Mouse (Mus musculus): ENCODE data around the gene Dnm3. TPM values are rescaled to one million over a fixed set of nuclear protein-coding genes. Genes with fewer than 3 reads are reported as not detected.

The Dnm3 gene
- polyA plus RNA-seq, 1 experiment from 2014 or later, result 30.4 TPM

DNA sequence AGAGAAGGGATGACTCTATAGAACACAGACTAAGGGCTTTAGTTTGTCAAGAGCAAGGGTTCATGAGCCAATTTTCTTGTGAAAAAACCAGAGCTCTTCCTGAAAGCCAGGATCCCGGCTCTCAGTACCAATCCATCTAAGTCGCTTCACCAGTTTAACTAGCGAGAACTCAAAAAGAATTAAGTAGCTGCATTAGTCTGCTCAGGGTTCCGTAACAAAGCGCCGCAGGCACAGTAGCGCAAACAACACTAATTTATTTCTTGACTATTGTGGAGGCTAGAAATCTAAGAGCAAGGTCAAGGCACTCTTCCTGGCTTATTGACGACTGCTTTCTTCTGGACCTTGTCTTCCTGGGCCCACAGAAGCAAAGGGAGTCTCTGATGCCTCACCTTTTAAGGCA, 14.2 kb downstream of the Dnm3 start:
- Histone ChIP-seq H3K4me3 (no peak overlapping the region), H3K4me2 (replicated peaks) (no peak overlapping the region), H3K27ac (replicated peaks) (no peak overlapping the region), H3K4me1 (no peaks in the 10 kb centered on the region), H3K36me3 (no peaks in the 10 kb centered on the region), H3K9ac (replicated peaks) (no peak overlapping the region), H3K27me3 (no peaks in the 10 kb centered on the region), H3K9me3 (no peaks in the 10 kb centered on the region)
- ATAC-seq (replicated peaks), result no peak
- 87% methylated on average over 8 of the region's 8 CpGs for WGBS

DNA sequence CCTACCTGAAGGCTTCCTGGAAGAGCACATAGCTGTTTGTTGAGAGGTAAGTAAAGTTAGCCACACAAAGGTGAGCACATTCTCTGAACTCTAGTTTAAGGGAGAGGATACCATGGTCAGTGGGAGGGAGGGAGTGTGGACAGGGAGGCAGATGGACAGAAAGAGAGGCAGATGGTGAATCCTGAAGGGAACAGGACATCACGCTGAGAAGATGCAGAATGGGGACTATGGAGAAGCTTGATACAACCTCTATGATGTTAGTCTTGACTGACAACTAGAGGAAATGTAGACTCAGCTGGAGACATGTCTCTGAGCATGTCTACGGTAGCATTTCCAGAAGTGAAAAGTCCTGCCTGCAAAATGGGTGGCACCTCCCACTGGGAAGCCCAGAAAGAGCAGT, 19.1 kb downstream of the Dnm3 start:
- H3K27ac ChIP-seq (replicated peaks), result no peak overlapping the region
- H3K9me3 ChIP-seq, result no peaks in the 10 kb centered on the region
- H3K36me3 ChIP-seq, result no peaks in the 10 kb centered on the region
- WGBS, result 88% methylated on average over 2 of the region's 2 CpGs
- ATAC-seq (replicated peaks), result no peak
- H3K4me3 ChIP-seq, result no peak overlapping the region
- H3K4me1 ChIP-seq, result peaks cover 1% of the 10 kb centered on the region; the same call in 1 of the 2 replicates
- H3K9ac ChIP-seq (replicated peaks), result no peak overlapping the region
- no peaks in the 10 kb centered on the region for H3K27me3 ChIP-seq
- no peak overlapping the region for H3K4me2 ChIP-seq (replicated peaks)

DNA sequence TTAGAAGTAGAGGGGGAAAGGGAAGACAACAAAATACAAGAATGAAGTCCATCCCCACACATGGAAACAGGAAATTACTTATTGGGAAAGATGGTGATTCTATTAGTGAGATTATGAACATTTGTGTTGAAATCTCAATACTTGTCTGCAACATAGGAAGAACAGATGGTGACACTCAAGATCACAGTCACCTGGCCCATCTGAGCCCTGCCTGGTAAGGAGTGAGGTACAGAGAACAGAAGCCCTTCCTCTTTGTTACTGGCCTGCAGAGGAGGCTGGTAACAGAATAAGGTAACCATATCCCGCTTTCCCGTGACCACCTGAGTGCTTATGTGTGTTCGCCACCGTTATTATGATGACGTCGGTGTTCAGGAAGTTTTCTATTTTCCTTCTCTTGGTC, 21.0 kb downstream of the Dnm3 start:
- H3K27me3 ChIP-seq, result no peaks in the 10 kb centered on the region
- no peak overlapping the region for H3K27ac ChIP-seq (replicated peaks)
- H3K4me2 ChIP-seq (replicated peaks), result no peak overlapping the region
- peaks cover 8% of the 10 kb centered on the region; the same call in 1 of the 2 replicates for H3K4me1 ChIP-seq
- H3K36me3 ChIP-seq, result no peaks in the 10 kb centered on the region
- no peak overlapping the region for H3K4me3 ChIP-seq
- H3K9me3 ChIP-seq, result no peaks in the 10 kb centered on the region
- ATAC-seq (replicated peaks), result no peak
- H3K9ac ChIP-seq (replicated peaks), result no peak overlapping the region
- 95% methylated on average over 6 of the region's 6 CpGs for WGBS

DNA sequence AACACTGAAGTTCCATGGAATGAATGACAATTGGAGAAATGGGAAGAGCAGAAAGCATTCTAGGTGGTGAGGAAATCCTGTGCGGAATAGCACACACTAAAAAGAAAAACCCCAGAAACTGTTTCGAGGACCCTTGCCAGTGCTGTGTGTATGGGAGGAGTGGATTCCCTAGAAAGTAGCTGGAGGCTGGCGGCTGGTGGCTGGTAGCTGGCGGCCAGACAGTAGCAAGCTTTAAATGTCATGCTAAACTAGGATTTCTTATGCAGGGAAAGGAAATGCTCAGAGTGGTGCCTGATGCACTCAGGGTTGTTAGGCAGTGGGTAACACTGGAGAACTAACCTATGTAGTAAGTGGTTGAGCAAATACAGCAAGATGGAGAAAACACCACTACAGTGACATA, 21.4 kb downstream of the Dnm3 start:
- Histone ChIP-seq H3K9ac (replicated peaks) (no peak overlapping the region), H3K4me1 (peaks cover 8% of the 10 kb centered on the region; the same call in 1 of the 2 replicates), H3K4me3 (no peak overlapping the region), H3K27ac (replicated peaks) (no peak overlapping the region), H3K4me2 (replicated peaks) (no peak overlapping the region), H3K27me3 (no peaks in the 10 kb centered on the region), H3K9me3 (no peaks in the 10 kb centered on the region), H3K36me3 (no peaks in the 10 kb centered on the region)
- no peak for ATAC-seq (replicated peaks)
- 95% methylated on average over 4 of the region's 4 CpGs for WGBS

DNA sequence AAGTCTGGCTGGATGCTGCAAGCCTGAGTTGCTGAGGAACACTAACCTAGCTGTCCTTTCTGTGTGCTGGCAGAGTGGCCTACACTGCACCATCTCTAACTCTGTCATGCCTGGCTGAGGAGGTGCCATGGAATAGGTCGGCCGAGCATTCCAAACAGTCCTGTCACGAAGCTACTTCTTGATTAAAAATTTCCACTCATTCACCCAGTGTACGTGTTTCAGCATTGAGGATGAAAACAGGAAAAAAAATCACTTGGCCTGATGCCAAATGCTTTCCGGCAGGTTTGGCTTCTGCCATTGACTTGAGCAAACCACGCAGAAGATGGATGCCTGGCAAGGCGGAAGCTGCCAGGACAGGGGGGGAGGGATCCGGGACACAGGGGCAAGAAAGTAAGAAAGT, 24.3 kb downstream of the Dnm3 start:
- H3K4me3 ChIP-seq, result no peak overlapping the region
- H3K4me1 ChIP-seq, result peaks cover 8% of the 10 kb centered on the region; the same call in 1 of the 2 replicates
- H3K27me3 ChIP-seq, result no peaks in the 10 kb centered on the region
- H3K36me3 ChIP-seq, result no peaks in the 10 kb centered on the region
- no peak overlapping the region for H3K4me2 ChIP-seq (replicated peaks)
- peak; percentile 68 for ATAC-seq (replicated peaks)
- H3K27ac ChIP-seq (replicated peaks), result no peak overlapping the region
- no peak overlapping the region for H3K9ac ChIP-seq (replicated peaks)
- no peaks in the 10 kb centered on the region for H3K9me3 ChIP-seq
- WGBS, result 20% methylated on average over 8 of the region's 8 CpGs

DNA sequence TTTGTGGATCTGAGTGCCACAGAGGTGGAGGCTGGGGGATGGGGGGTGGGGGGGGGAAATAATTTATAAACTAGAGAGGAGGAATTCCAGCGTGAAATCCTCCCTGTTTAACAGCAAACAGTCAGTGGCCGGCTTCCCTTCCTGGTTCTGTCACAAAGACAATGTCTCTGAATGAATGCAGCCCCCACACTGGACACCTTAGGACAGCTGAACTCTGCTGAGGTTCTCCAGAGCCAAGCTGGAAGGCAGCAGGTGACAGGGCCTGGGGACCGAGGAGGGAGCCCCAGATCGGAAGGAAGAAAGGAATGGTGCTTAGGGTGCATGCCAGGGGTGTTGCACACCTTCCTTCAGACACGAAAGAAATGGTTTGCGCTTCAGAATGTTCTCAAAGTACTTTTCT, 24.8 kb downstream of the Dnm3 start:
- peaks cover 8% of the 10 kb centered on the region; the same call in 1 of the 2 replicates for H3K4me1 ChIP-seq
- H3K27me3 ChIP-seq, result no peaks in the 10 kb centered on the region
- ATAC-seq (replicated peaks), result no peak
- no peak overlapping the region for H3K27ac ChIP-seq (replicated peaks)
- no peak overlapping the region for H3K9ac ChIP-seq (replicated peaks)
- H3K4me2 ChIP-seq (replicated peaks), result no peak overlapping the region
- no peaks in the 10 kb centered on the region for H3K9me3 ChIP-seq
- no peak overlapping the region for H3K4me3 ChIP-seq
- H3K36me3 ChIP-seq, result no peaks in the 10 kb centered on the region
- WGBS, result 79% methylated on average over 6 of the region's 6 CpGs

DNA sequence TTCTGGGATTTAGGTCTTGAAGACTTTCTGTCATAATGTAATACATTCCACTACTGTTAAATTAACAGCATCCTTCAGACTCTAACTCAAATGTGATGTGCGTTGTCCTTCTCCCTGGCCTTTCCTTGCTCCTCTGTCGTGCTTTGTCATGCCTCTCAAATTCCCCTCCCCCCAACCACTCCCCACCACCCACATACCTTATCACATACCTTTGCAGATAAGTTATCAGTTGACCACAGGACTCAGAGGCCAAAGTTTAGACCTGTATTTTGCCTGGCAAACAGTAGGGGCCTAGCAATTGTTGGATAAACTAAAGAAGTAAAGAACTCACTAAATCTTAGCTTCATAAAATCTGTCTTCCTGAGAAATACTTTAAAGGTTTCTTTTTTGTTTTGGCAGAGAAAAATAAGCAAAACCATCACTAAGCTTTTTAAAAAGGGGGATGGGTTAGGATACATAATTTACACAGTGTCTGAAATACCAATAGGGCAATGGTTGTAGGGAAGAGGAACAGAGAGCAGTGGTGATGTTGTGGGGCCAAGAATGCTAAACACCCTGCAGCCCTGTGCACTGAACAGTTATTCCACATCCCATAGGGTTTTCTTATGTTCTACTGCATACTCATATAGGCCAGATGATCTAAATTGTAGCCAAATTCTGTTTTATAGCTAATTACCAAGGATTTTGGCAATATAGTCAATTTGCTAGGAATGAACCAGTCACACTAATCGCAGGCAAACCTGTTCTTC, 28.5 kb downstream of the Dnm3 start:
- Histone ChIP-seq H3K4me2 (replicated peaks) (no peak overlapping the region), H3K27me3 (no peaks in the 10 kb centered on the region), H3K9me3 (no peaks in the 10 kb centered on the region), H3K4me3 (no peak overlapping the region), H3K4me1 (peaks cover 8% of the 10 kb centered on the region; the same call in 1 of the 2 replicates), H3K36me3 (no peaks in the 10 kb centered on the region), H3K9ac (replicated peaks) (no peak overlapping the region), H3K27ac (replicated peaks) (no peak overlapping the region)
- 77% methylated on average over 3 of the region's 3 CpGs for WGBS
- ATAC-seq (replicated peaks), result 0 out of 2 replicates have a peak, but pooled peaks have one; percentile 35

DNA sequence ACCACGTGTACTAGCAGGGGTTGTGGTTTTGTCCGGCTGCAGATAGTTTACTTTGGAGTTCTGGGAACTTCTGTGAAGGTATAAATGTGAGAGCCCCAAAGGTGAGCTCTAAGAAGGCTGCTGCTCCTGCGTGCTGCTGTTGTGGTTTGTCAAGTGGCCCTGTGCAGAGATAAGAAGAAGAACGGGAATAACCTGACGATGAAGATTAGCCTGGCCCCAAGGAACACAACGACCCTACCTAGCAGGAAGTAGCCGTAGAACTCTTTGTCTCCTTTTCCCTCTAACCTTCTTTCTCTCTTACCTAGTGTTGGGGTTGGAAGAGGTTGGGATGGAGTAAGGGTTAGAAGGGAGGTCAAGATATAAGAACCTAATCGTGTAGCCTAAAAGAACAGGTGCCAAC, 33.0 kb downstream of the Dnm3 start:
- Histone ChIP-seq H3K27ac (replicated peaks) (no peak overlapping the region), H3K4me2 (replicated peaks) (no peak overlapping the region), H3K4me3 (no peak overlapping the region), H3K27me3 (no peaks in the 10 kb centered on the region), H3K4me1 (no peaks in the 10 kb centered on the region), H3K9me3 (no peaks in the 10 kb centered on the region), H3K9ac (replicated peaks) (no peak overlapping the region), H3K36me3 (no peaks in the 10 kb centered on the region)
- ATAC-seq (replicated peaks), result no peak
- 91% methylated on average over 8 of the region's 8 CpGs for WGBS

DNA sequence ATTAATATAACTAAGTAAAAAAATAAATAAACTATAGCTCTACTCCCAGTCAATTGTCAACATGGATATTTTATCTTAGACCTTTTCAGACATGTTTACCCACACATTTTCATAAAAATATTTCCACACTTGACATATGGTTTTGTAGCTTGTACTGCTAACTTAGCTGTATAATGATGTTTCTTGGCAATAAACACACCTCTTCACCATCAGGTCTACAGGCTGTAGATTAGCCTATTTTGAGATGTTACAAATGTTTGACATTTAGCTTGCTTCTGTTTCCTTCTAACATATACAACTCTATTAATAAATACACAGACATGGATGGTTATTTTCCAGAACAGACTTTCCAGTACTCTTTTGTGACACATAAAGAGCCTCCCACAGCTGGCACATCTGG, 38.3 kb downstream of the Dnm3 start:
- Histone ChIP-seq H3K4me2 (replicated peaks) (no peak overlapping the region), H3K9ac (replicated peaks) (no peak overlapping the region), H3K27ac (replicated peaks) (no peak overlapping the region), H3K27me3 (no peaks in the 10 kb centered on the region), H3K9me3 (no peaks in the 10 kb centered on the region), H3K36me3 (no peaks in the 10 kb centered on the region), H3K4me3 (no peak overlapping the region), H3K4me1 (no peaks in the 10 kb centered on the region)
- ATAC-seq (replicated peaks), result no peak

DNA sequence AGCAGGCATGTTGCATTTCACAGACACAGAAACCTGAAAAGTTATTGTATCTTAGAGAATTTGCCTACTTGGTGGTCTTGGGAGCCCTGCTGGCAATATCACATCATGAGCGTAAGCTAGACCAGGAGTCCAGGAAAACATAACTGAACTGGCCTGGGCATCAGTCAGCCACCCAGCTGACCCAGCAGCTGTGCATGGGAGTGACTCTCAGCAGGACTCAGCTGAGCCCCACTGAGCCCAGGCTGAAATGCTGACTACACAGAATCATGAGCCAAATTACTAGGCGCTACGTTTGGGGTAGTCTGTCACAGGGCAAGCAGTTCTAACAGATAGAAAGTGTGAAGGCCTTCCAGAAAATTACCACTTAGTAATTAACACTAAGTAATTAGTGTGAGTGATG, 41.2 kb downstream of the Dnm3 start:
- ATAC-seq (replicated peaks), result no peak
- Histone ChIP-seq H3K9ac (replicated peaks) (no peak overlapping the region), H3K4me3 (no peak overlapping the region), H3K9me3 (no peaks in the 10 kb centered on the region), H3K4me1 (no peaks in the 10 kb centered on the region), H3K4me2 (replicated peaks) (no peak overlapping the region), H3K27me3 (no peaks in the 10 kb centered on the region), H3K27ac (replicated peaks) (no peak overlapping the region), H3K36me3 (no peaks in the 10 kb centered on the region)
- 62% methylated on average over 3 of the region's 3 CpGs for WGBS

DNA sequence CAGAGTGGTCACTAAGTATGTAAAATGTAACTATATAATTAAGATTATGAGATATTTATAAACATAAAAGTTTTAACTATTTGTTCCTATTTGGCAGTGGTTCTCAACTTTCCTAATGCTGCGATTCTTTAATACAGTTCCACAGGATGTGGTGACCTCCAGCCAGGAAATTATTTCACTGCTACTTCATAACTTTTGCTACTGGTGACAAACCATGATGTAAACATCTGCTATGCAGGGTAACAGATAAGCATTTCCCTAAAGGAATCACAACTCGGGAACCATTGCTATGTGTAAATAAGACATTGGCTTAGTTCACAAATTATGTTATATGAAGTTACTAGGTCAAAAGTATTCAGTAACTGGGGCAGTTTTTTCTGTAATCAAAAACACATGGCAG, 48.9 kb downstream of the Dnm3 start:
- WGBS, result 87% methylated on average over 2 of the region's 2 CpGs
- no peak for ATAC-seq (replicated peaks)

DNA sequence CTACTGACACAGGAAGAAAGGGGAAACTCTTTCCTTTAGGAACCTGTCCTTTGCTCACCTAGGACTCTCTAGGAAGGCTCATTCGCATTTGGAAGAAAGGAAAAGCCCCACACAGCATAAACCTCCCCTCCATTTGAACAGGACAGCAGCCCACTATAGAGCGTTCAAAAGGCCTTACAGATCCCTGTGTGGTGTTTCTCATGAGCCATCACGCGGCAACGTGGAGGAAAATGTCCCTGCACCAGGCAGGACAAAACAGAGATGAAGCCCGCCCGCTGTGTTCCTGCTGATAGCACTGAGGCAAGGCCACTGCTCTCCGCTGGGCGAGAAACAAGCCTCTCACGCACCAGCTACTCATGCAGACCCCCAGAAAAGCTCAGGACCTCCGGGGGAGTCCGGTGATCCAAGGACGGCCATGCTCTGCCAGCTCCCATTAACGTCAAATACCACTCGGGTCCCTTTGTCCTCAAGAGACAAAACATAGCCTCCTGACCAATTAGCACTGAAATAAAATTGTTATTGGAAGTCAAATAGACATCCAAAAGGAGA, 51.8 kb downstream of the Dnm3 start:
- Histone ChIP-seq H3K27ac (replicated peaks) (no peak overlapping the region), H3K27me3 (no peaks in the 10 kb centered on the region), H3K36me3 (no peaks in the 10 kb centered on the region), H3K4me1 (no peaks in the 10 kb centered on the region), H3K4me2 (replicated peaks) (no peak overlapping the region), H3K9me3 (no peaks in the 10 kb centered on the region), H3K9ac (replicated peaks) (no peak overlapping the region), H3K4me3 (no peak overlapping the region)
- WGBS, result 34% methylated on average over 15 of the region's 15 CpGs
- no peak for ATAC-seq (replicated peaks)

More for the DNA sequence above, 48.9 kb downstream of the Dnm3 start:
- Histone ChIP-seq H3K4me1 (no peaks in the 10 kb centered on the region), H3K4me2 (replicated peaks) (no peak overlapping the region), H3K36me3 (no peaks in the 10 kb centered on the region), H3K27ac (replicated peaks) (no peak overlapping the region), H3K27me3 (no peaks in the 10 kb centered on the region), H3K9ac (replicated peaks) (no peak overlapping the region), H3K4me3 (no peak overlapping the region), H3K9me3 (no peaks in the 10 kb centered on the region)

DNA sequence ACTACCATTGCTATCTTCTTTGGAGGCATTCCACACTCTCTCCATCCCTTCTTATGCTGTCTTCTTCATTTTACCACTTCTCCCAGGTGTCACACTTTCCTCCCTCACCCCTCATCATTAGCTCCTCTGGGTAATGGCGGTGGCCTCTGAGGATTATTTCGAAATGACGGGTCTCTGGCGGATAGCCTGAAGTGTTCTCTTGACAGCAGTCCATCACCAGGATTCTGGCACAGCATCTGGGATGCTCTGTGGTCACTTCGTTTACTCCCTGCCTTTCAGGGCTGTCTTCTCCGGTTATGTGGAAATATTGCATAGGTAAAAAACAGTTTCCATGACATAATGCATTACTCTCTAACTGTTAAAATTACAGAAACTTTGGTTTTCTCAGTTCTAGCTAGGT, 55.0 kb downstream of the Dnm3 start:
- no peak for ATAC-seq (replicated peaks)
- Histone ChIP-seq H3K36me3 (no peaks in the 10 kb centered on the region), H3K4me3 (no peak overlapping the region), H3K9ac (replicated peaks) (no peak overlapping the region), H3K9me3 (no peaks in the 10 kb centered on the region), H3K27me3 (no peaks in the 10 kb centered on the region), H3K4me2 (replicated peaks) (no peak overlapping the region), H3K27ac (replicated peaks) (no peak overlapping the region), H3K4me1 (no peaks in the 10 kb centered on the region)
- WGBS, result 88% methylated on average over 6 of the region's 6 CpGs
